Mouse (Mus musculus): ENCODE results near the gene Stk25. TPM values are rescaled to one million over a fixed set of nuclear protein-coding genes. Genes with fewer than 3 reads are reported as not detected.
A peak's percentile ranks its signal among the peaks of the same experiment; 100 is the strongest.

The Stk25 gene
- polyA plus RNA-seq, 1 experiment from 2014 or later: 365 TPM

- peaks cover 10% of the 10 kb centered on the region for H3K4me1 ChIP-seq (replicated peaks)
- no peaks in the 10 kb centered on the region for H3K36me3 ChIP-seq
- H3K27me3 ChIP-seq: no peaks in the 10 kb centered on the region
- H3K9me3 ChIP-seq: no peaks in the 10 kb centered on the region
- H3K9ac ChIP-seq: no peak overlapping the region
- H3K27ac ChIP-seq (replicated peaks): peak overlapping the region; percentile 20; the same call in 1 of the 2 replicates
- ATAC-seq (ENCODE audit: low FRiP score, low read depth): peak; percentile 32; the same call in 1 of the 2 replicates
- no peak overlapping the region for H3K4me2 ChIP-seq
- no peak overlapping the region for H3K4me3 ChIP-seq
- 24% methylated on average over 13 of the region's 13 CpGs for WGBS
Measured at GRCm38 (mm10) chr1:93667760-93668400, 9.4 kb upstream of the Stk25 start.

DNA sequence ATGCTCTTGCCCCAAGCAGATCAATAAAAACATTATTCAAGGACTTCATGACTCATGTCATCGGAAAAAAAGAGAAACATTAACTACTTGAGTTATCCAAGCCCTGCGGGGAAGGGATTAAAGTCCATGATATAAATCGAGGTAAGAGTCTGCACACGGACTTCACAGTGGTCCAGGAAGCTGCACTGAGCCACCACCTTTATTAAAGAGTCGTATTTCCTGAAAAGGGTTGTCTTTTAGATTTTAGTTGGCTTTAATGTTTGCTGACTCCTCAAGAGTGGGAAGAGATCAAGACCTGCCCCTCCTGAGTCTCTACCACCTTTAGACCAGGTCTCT, 1.5 kb downstream of the Stk25 start:
- WGBS: 86% methylated on average over 5 of the region's 5 CpGs
- ATAC-seq (ENCODE audit: low FRiP score, low read depth): no peak
- H3K9ac ChIP-seq: no peak overlapping the region
- no peak overlapping the region for H3K27ac ChIP-seq (replicated peaks)
- H3K9me3 ChIP-seq: no peaks in the 10 kb centered on the region
- H3K4me3 ChIP-seq: no peak overlapping the region
- no peaks in the 10 kb centered on the region for H3K4me1 ChIP-seq (replicated peaks)
- H3K36me3 ChIP-seq: no peaks in the 10 kb centered on the region
- H3K4me2 ChIP-seq: no peak overlapping the region
- no peaks in the 10 kb centered on the region for H3K27me3 ChIP-seq

DNA sequence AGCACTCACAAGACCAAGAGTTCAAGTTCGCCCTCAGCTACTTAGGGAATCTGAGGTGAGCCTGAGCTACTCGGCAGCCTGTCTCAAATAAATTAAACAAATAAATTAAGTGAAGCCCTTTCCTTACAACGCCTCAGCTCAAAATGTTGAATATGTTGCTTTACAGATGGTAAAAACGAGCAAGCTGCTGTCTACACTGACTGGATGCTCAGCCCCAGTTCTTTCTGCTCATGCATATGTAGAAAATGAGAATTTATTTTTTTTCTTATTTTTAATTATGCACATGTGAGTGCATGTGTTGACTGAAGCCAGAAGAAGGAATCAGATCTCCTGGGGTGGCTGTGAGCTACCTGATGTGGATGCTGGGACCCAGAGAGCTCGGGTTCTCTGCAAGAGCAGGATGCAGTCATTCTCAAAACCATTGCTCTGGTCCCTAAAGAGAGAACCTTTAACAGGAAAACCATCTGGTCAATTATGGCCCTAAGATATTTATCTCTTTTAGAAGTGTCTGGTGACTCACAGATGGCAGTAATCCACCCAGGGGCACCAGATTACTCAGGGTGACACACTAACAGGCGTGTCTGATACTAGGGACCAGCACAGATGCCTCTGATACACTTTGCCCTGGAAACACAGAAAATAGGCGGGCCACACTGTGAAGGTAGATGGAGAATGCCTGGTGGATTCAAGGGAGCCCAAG, 2.0 kb downstream of the Stk25 start:
- H3K27me3 ChIP-seq: no peaks in the 10 kb centered on the region
- no peaks in the 10 kb centered on the region for H3K9me3 ChIP-seq
- no peak overlapping the region for H3K27ac ChIP-seq (replicated peaks)
- no peaks in the 10 kb centered on the region for H3K36me3 ChIP-seq
- no peak overlapping the region for H3K4me2 ChIP-seq
- no peaks in the 10 kb centered on the region for H3K4me1 ChIP-seq (replicated peaks)
- no peak overlapping the region for H3K4me3 ChIP-seq
- ATAC-seq (ENCODE audit: low FRiP score, low read depth): no peak
- no peak overlapping the region for H3K9ac ChIP-seq
- WGBS: 75% methylated on average over 7 of the region's 7 CpGs

GRCm38 (mm10) chr1:93654798-93655197, 3.7 kb downstream of the Stk25 start:
- no peaks in the 10 kb centered on the region for H3K36me3 ChIP-seq
- no peaks in the 10 kb centered on the region for H3K27me3 ChIP-seq
- ATAC-seq (ENCODE audit: low FRiP score, low read depth): no peak
- H3K9me3 ChIP-seq: no peaks in the 10 kb centered on the region
- H3K4me1 ChIP-seq (replicated peaks): no peaks in the 10 kb centered on the region
- H3K27ac ChIP-seq (replicated peaks): no peak overlapping the region
- H3K4me3 ChIP-seq: no peak overlapping the region
- no peak overlapping the region for H3K9ac ChIP-seq
- no peak overlapping the region for H3K4me2 ChIP-seq
- 85% methylated on average over 2 of the region's 2 CpGs for WGBS

DNA sequence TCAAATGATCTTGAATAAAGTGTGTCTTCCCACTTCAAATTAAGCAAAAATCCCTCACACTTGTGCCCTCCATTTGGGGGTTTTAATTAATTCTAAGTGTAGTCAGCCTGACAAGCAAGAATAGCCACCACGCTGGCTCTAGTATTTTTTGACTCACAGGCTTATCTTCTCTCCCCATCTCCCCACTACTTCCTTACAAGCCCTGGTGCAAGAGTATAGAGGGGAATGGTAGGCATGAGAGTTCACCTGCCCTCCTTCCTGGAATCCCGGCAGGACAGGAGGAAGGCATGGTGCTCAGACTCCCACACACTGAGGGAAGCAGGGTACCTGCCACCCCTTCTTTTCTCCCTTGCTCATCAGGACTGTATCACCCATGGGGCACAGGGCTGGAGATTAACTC, 4.2 kb downstream of the Stk25 start:
- Histone ChIP-seq H3K4me2 (no peak overlapping the region), H3K4me1 (replicated peaks) (no peaks in the 10 kb centered on the region), H3K9ac (no peak overlapping the region), H3K4me3 (no peak overlapping the region), H3K27ac (replicated peaks) (no peak overlapping the region), H3K9me3 (no peaks in the 10 kb centered on the region), H3K27me3 (no peaks in the 10 kb centered on the region), H3K36me3 (no peaks in the 10 kb centered on the region)
- WGBS: 54% methylated on average over 2 of the region's 2 CpGs
- no peak for ATAC-seq (ENCODE audit: low FRiP score, low read depth)

DNA sequence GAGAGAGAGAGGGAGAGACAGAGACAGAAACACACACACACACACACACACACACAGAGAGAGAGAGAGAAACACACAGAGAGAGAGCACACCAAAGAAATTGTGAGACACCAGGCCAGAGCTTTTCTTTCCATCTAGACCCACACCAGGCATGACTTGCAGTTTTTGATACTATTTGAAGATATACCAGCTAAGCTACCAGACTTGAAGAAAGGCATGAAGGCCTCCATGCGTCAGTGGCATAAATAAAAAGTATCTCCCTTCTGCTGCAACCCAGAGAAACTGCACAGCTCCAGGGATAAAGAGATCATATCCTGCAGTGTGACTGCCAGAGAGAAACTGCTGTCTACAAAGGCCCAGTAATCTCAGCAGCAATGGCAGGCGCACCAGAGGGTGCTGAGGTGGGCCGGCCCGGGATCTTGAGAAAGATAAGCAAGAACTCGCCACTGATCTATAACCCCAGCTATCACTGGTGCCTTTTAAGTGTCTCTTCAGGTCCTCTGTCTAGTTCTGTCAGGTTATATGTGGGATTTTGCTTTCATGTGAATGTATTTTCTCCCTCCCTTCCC, 8.8 kb downstream of the Stk25 start:
- no peak overlapping the region for H3K4me3 ChIP-seq
- no peak overlapping the region for H3K27ac ChIP-seq (replicated peaks)
- H3K4me2 ChIP-seq: no peak overlapping the region
- H3K27me3 ChIP-seq: no peaks in the 10 kb centered on the region
- H3K9ac ChIP-seq: no peak overlapping the region
- H3K4me1 ChIP-seq (replicated peaks): no peaks in the 10 kb centered on the region
- no peak for ATAC-seq (ENCODE audit: low FRiP score, low read depth)
- no peaks in the 10 kb centered on the region for H3K9me3 ChIP-seq
- no peaks in the 10 kb centered on the region for H3K36me3 ChIP-seq
- WGBS: 82% methylated on average over 5 of the region's 5 CpGs

GRCm38 (mm10) chr1:93642692-93643091, 15.8 kb downstream of the Stk25 start:
- Histone ChIP-seq H3K9ac (no peak overlapping the region), H3K36me3 (no peaks in the 10 kb centered on the region), H3K4me3 (no peak overlapping the region), H3K9me3 (no peaks in the 10 kb centered on the region), H3K27ac (replicated peaks) (no peak overlapping the region), H3K4me2 (no peak overlapping the region), H3K27me3 (no peaks in the 10 kb centered on the region), H3K4me1 (replicated peaks) (no peaks in the 10 kb centered on the region)
- 89% methylated on average over 2 of the region's 2 CpGs for WGBS
- no peak for ATAC-seq (ENCODE audit: low FRiP score, low read depth)

GRCm38 (mm10) chr1:93641978-93642377, 16.5 kb downstream of the Stk25 start:
- no peak overlapping the region for H3K27ac ChIP-seq (replicated peaks)
- no peak overlapping the region for H3K4me2 ChIP-seq
- ATAC-seq (ENCODE audit: low FRiP score, low read depth): no peak
- no peaks in the 10 kb centered on the region for H3K9me3 ChIP-seq
- no peaks in the 10 kb centered on the region for H3K27me3 ChIP-seq
- H3K4me3 ChIP-seq: no peak overlapping the region
- no peak overlapping the region for H3K9ac ChIP-seq
- 94% methylated on average over 2 of the region's 2 CpGs for WGBS
- H3K4me1 ChIP-seq (replicated peaks): no peaks in the 10 kb centered on the region
- no peaks in the 10 kb centered on the region for H3K36me3 ChIP-seq

DNA sequence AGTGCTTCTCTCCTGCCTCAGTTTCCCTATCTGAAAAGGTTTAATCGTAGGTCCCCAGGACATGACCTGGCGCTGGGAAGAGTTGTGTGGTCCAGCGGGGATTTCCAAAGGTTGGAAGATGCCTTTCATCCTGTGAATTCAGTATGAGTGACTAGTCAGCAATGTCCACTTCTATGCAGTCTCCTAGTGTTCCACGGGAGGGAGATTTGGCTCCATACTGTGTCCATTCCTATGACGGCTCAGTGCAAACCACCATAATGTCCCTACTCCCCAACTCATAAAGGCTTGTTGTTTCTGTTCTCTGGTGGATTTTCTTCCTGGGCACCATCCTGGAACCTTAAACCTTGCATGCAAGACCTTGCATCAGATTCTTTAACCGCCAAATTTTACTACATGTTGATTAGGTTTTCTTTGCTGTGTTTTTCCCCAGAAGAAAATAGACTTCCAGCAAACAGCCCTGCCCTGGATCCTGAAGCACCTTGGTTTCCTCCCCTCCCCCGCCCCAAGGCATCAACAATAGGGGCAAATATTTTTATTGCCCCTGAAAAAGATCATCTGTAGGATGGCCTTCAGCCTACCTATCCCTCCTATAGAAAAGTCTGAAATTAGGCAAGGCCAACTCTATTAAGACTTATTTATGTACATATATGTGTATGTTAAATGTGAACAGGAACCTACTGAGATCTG, 22.1 kb downstream of the Stk25 start:
- peak overlapping the region; percentile 60 for H3K9ac ChIP-seq
- peaks cover 26% of the 10 kb centered on the region for H3K4me1 ChIP-seq (replicated peaks)
- H3K9me3 ChIP-seq: no peaks in the 10 kb centered on the region
- H3K4me2 ChIP-seq: peak overlapping the region; percentile 84
- H3K27ac ChIP-seq (replicated peaks): peak overlapping the region; percentile 95
- H3K36me3 ChIP-seq: no peaks in the 10 kb centered on the region
- peak overlapping the region; percentile 100 for H3K4me3 ChIP-seq
- WGBS: 34% methylated on average over 7 of the region's 7 CpGs
- no peaks in the 10 kb centered on the region for H3K27me3 ChIP-seq
- peak; percentile 23 for ATAC-seq (ENCODE audit: low FRiP score, low read depth)

- Histone ChIP-seq H3K27me3 (no peaks in the 10 kb centered on the region), H3K4me2 (peak overlapping the region; percentile 89), H3K9me3 (no peaks in the 10 kb centered on the region), H3K9ac (peak overlapping the region; percentile 98), H3K4me3 (peak overlapping the region; percentile 100), H3K27ac (replicated peaks) (peak overlapping the region; percentile 95), H3K36me3 (no peaks in the 10 kb centered on the region), H3K4me1 (replicated peaks) (peaks cover 26% of the 10 kb centered on the region)
- peak; percentile 99 for ATAC-seq (ENCODE audit: low FRiP score, low read depth)
- 1% methylated on average over 44 of the region's 44 CpGs for WGBS
Measured at GRCm38 (mm10) chr1:93635580-93636192, 22.8 kb downstream of the Stk25 start.

DNA sequence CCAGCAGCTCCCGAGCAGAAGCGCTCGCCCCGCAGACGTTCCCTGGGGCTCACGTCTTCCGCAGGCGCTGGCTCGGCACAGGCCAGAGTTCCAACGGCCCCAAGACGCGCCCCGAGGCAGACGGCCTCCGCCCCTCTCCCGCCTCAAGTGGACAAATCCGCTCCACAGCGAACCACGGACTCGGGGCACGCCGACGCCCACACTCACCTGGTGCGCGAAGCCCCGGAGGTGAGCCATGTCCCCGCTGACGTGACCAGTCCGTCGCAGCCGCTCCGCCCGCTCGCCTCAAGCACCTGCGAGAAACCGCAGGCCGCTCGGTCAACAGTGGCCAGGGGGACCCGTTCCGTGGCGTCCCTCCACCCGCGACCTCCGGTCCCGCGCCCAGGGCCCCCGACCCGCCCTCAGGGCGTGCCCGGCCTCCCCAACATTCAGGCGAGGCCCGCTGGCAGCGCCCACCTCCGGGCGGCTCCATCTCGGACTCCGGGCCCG, 23.3 kb downstream of the Stk25 start:
- peak overlapping the region; percentile 98 for H3K9ac ChIP-seq
- peaks cover 26% of the 10 kb centered on the region for H3K4me1 ChIP-seq (replicated peaks)
- H3K4me2 ChIP-seq: peak overlapping the region; percentile 89
- WGBS: under 1% methylated on average over 58 of the region's 58 CpGs
- no peaks in the 10 kb centered on the region for H3K9me3 ChIP-seq
- ATAC-seq (ENCODE audit: low FRiP score, low read depth): peak; percentile 15
- H3K27ac ChIP-seq (replicated peaks): peak overlapping the region; percentile 95
- H3K36me3 ChIP-seq: no peaks in the 10 kb centered on the region
- H3K27me3 ChIP-seq: no peaks in the 10 kb centered on the region
- H3K4me3 ChIP-seq: peak overlapping the region; percentile 100
